Mouse (Mus musculus): Measurements from ENCODE around the gene Ccdc120. TPM values are rescaled to one million over a fixed set of nuclear protein-coding genes. Genes with fewer than 3 reads are reported as not detected.
"Not testable (repeated sequence)": the region's sequence is repeated elsewhere in the genome, so short reads cannot be mapped to it uniquely, and the experiment has no call there.

The Ccdc120 gene
- polyA plus RNA-seq, 1 experiment from 2014 or later = 20.2 TPM

- no peak overlapping the region for H3K4me3 ChIP-seq (replicated peaks)
- WGBS = 57% methylated on average over 2 of the region's 2 CpGs
- H3K36me3 ChIP-seq = peaks cover 63% of the 10 kb centered on the region
Observed at GRCm38 (mm10) chrX:7772766-7773165, 22.1 kb upstream of the Ccdc120 start.

GRCm38 (mm10) chrX:7769302-7770017 is 18.8 kb upstream of the Ccdc120 start:
- Histone ChIP-seq H3K9ac (no peak overlapping the region), H3K36me3 (peaks cover 76% of the 10 kb centered on the region)

More at GRCm38 (mm10) chrX:7772766-7773165, 22.1 kb upstream of the Ccdc120 start:
- H3K27me3 ChIP-seq = no peaks in the 10 kb centered on the region
- H3K4me2 ChIP-seq = no peak overlapping the region
- no peak overlapping the region for H3K9ac ChIP-seq
- no peak overlapping the region for H3K27ac ChIP-seq
- H3K9me3 ChIP-seq (replicated peaks) = no peaks in the 10 kb centered on the region
- no peak for ATAC-seq (replicated peaks; ENCODE audit: low FRiP score)
- H3K4me1 ChIP-seq = no peaks in the 10 kb centered on the region

GRCm38 (mm10) chrX:7765764-7766163 is 15.1 kb upstream of the Ccdc120 start:
- WGBS = 18% methylated on average over 11 of the region's 11 CpGs
- Histone ChIP-seq H3K4me2 (peak overlapping the region; percentile 65), H3K36me3 (peaks cover 43% of the 10 kb centered on the region), H3K9me3 (replicated peaks) (no peaks in the 10 kb centered on the region), H3K27me3 (no peaks in the 10 kb centered on the region), H3K27ac (peak overlapping the region; percentile 73), H3K4me1 (peaks cover 23% of the 10 kb centered on the region), H3K4me3 (replicated peaks) (peak overlapping the region; percentile 70), H3K9ac (no peak overlapping the region)
- ATAC-seq (replicated peaks; ENCODE audit: low FRiP score) = peak; percentile 64

More at GRCm38 (mm10) chrX:7769302-7770017, 18.8 kb upstream of the Ccdc120 start:
- peaks cover 18% of the 10 kb centered on the region for H3K4me1 ChIP-seq
- WGBS = 90% methylated on average over 7 of the region's 7 CpGs
- no peaks in the 10 kb centered on the region for H3K27me3 ChIP-seq
- H3K9me3 ChIP-seq (replicated peaks) = no peaks in the 10 kb centered on the region
- no peak overlapping the region for H3K27ac ChIP-seq
- H3K4me2 ChIP-seq = no peak overlapping the region
- H3K4me3 ChIP-seq (replicated peaks) = no peak overlapping the region
- ATAC-seq (replicated peaks; ENCODE audit: low FRiP score) = no peak

GRCm38 (mm10) chrX:7765281-7765670 is 14.6 kb upstream of the Ccdc120 start:
- H3K36me3 ChIP-seq = peaks cover 38% of the 10 kb centered on the region
- WGBS = 27% methylated on average over 12 of the region's 13 CpGs
- ATAC-seq (replicated peaks; ENCODE audit: low FRiP score) = no peak

GRCm38 (mm10) chrX:7764657-7765280 is 14.1 kb upstream of the Ccdc120 start:
- peaks cover 33% of the 10 kb centered on the region for H3K36me3 ChIP-seq
- H3K4me2 ChIP-seq = peak overlapping the region; percentile 65
- peak overlapping the region; percentile 70 for H3K4me3 ChIP-seq (replicated peaks)
- H3K27ac ChIP-seq = peak overlapping the region; percentile 6; the same call in 1 of the 2 replicates
- H3K27me3 ChIP-seq = no peaks in the 10 kb centered on the region
- H3K4me1 ChIP-seq = peaks cover 23% of the 10 kb centered on the region
- no peaks in the 10 kb centered on the region for H3K9me3 ChIP-seq (replicated peaks)
- peak overlapping the region; percentile 17 for H3K9ac ChIP-seq
- no peak for ATAC-seq (replicated peaks; ENCODE audit: low FRiP score)
- 19% methylated on average over 9 of the region's 9 CpGs for WGBS

More at GRCm38 (mm10) chrX:7765281-7765670, 14.6 kb upstream of the Ccdc120 start:
- no peaks in the 10 kb centered on the region for H3K27me3 ChIP-seq
- H3K9ac ChIP-seq = 0 out of 2 replicates have a peak overlapping the region, but pooled peaks have one; percentile 17
- no peaks in the 10 kb centered on the region for H3K9me3 ChIP-seq (replicated peaks)
- peak overlapping the region; percentile 65 for H3K4me2 ChIP-seq
- peak overlapping the region; percentile 70 for H3K4me3 ChIP-seq (replicated peaks)
- H3K4me1 ChIP-seq = peaks cover 23% of the 10 kb centered on the region
- H3K27ac ChIP-seq = peak overlapping the region; percentile 73

GRCm38 (mm10) chrX:7763631-7764393 is 13.1 kb upstream of the Ccdc120 start:
- peak overlapping the region; percentile 70 for H3K4me3 ChIP-seq (replicated peaks)
- WGBS = 18% methylated on average over 22 of the region's 22 CpGs
- H3K4me1 ChIP-seq = peaks cover 23% of the 10 kb centered on the region
- H3K4me2 ChIP-seq = peak overlapping the region; percentile 65
- peaks cover 24% of the 10 kb centered on the region for H3K36me3 ChIP-seq
- peak overlapping the region; percentile 78 for H3K27ac ChIP-seq
- H3K9ac ChIP-seq = peak overlapping the region; percentile 73
- no peaks in the 10 kb centered on the region for H3K9me3 ChIP-seq (replicated peaks)
- ATAC-seq (replicated peaks; ENCODE audit: low FRiP score) = peak; percentile 37
- no peaks in the 10 kb centered on the region for H3K27me3 ChIP-seq

GRCm38 (mm10) chrX:7762921-7763197 is 12.2 kb upstream of the Ccdc120 start:
- 20% methylated on average over 21 of the region's 21 CpGs for WGBS
- peak overlapping the region; percentile 70 for H3K4me3 ChIP-seq (replicated peaks)
- 0 out of 2 replicates have a peak, but pooled peaks have one; percentile 3 for ATAC-seq (replicated peaks; ENCODE audit: low FRiP score)
- H3K9ac ChIP-seq = peak overlapping the region; percentile 73
- H3K36me3 ChIP-seq = peaks cover 15% of the 10 kb centered on the region
- H3K27me3 ChIP-seq = no peaks in the 10 kb centered on the region
- peak overlapping the region; percentile 65 for H3K4me2 ChIP-seq
- peak overlapping the region; percentile 78 for H3K27ac ChIP-seq
- peaks cover 23% of the 10 kb centered on the region for H3K4me1 ChIP-seq
- no peaks in the 10 kb centered on the region for H3K9me3 ChIP-seq (replicated peaks)

- Histone ChIP-seq H3K36me3 (peaks cover 9% of the 10 kb centered on the region), H3K4me2 (peak within 1 kb of the TSS; percentile 65), H3K9ac (peak within 1 kb of the TSS; percentile 73), H3K4me1 (peaks cover 23% of the 10 kb centered on the region), H3K27ac (peak within 1 kb of the TSS; percentile 78), H3K4me3 (replicated peaks) (peak within 1 kb of the TSS; percentile 70), H3K9me3 (replicated peaks) (no peaks in the 10 kb centered on the region), H3K27me3 (no peaks in the 10 kb centered on the region)
- 20% methylated on average over 38 of the region's 38 CpGs for WGBS
- ATAC-seq (replicated peaks; ENCODE audit: low FRiP score) = peak; percentile 96
Observed at GRCm38 (mm10) chrX:7762137-7762920, 11.6 kb upstream of the Ccdc120 start, which contains the start of gene Tfe3. Tfe3 (plus strand) TSS chrX:7762560.

GRCm38 (mm10) chrX:7753627-7754026 is 2.9 kb upstream of the Ccdc120 start:
- H3K36me3 ChIP-seq; H3K9me3 ChIP-seq (replicated peaks); H3K4me1 ChIP-seq; H3K27me3 ChIP-seq; H3K4me2 ChIP-seq; H3K9ac ChIP-seq; H3K27ac ChIP-seq; ATAC-seq (replicated peaks; ENCODE audit: low FRiP score); H3K4me3 ChIP-seq (replicated peaks): not testable (repeated sequence)
- WGBS = 14% methylated on average over 3 of the region's 3 CpGs

GRCm38 (mm10) chrX:7745429-7745828 is 5.3 kb downstream of the Ccdc120 start:
- no peaks in the 10 kb centered on the region for H3K36me3 ChIP-seq
- H3K4me3 ChIP-seq (replicated peaks) = no peak overlapping the region
- no peaks in the 10 kb centered on the region for H3K9me3 ChIP-seq (replicated peaks)
- no peaks in the 10 kb centered on the region for H3K27me3 ChIP-seq
- 0 out of 2 replicates have a peak, but pooled peaks cover 4% of the 10 kb centered on the region for H3K4me1 ChIP-seq
- 81% methylated on average over 8 of the region's 8 CpGs for WGBS
- ATAC-seq (replicated peaks; ENCODE audit: low FRiP score) = no peak
- H3K4me2 ChIP-seq = no peak overlapping the region
- H3K27ac ChIP-seq = no peak overlapping the region
- no peak overlapping the region for H3K9ac ChIP-seq

- 68% methylated on average over 1 of the region's 1 CpGs for WGBS
Observed at GRCm38 (mm10) chrX:7744940-7745339, 5.8 kb downstream of the Ccdc120 start.

More at GRCm38 (mm10) chrX:7744940-7745339, 5.8 kb downstream of the Ccdc120 start:
- ATAC-seq (replicated peaks; ENCODE audit: low FRiP score) = no peak
- Histone ChIP-seq H3K36me3 (no peaks in the 10 kb centered on the region), H3K9ac (no peak overlapping the region), H3K4me1 (0 out of 2 replicates have a peak, but pooled peaks cover 2% of the 10 kb centered on the region), H3K4me3 (replicated peaks) (no peak overlapping the region), H3K4me2 (no peak overlapping the region), H3K27ac (no peak overlapping the region), H3K9me3 (replicated peaks) (no peaks in the 10 kb centered on the region), H3K27me3 (no peaks in the 10 kb centered on the region)
